Mouse (Mus musculus) limb, embryonic 14.5 days (tissue): Measurements from ENCODE around the gene G0s2. TPM values are rescaled to one million over a fixed set of nuclear protein-coding genes. Genes with fewer than 3 reads are reported as not detected.

ENCODE experiments used
- ATAC-seq: fragments of 200-750 bp; cut with Nextera tagmentation; 2 replicates; pipeline ENCODE4 v1.8.0; 2017; ENCODE audit warnings: low read depth, moderate number of reproducible peaks, moderate TSS enrichment; ENCODE audit not compliant: low FRiP score
- DNase-seq: peaks from one replicate; pipeline ENCODE4 v3.0.0-alpha.2; 2015; ENCODE audit warnings: low spot score
- H3K27ac ChIP-seq: fragments of 300-500 bp; sonication (generic); replicated peaks from 2 replicates; pipeline ENCODE4 v1.5.1; 2014; ENCODE audit warnings: low read depth, mild to moderate bottlenecking, low read length, moderate library complexity, mixed read lengths
- H3K27me3 ChIP-seq: fragments of 300-500 bp; sonication (generic); 2 replicates; pipeline ENCODE4 v1.6.1; 2014; ENCODE audit warnings: low read length, mixed read lengths; ENCODE audit not compliant: control insufficient read depth, insufficient read depth
- H3K36me3 ChIP-seq: fragments of 300-500 bp; sonication (generic); 2 replicates; pipeline ENCODE4 v1.6.1; 2014; ENCODE audit warnings: mild to moderate bottlenecking, low read length, moderate library complexity, mixed read lengths; ENCODE audit not compliant: control insufficient read depth, insufficient read depth
- H3K4me1 ChIP-seq: fragments of 300-500 bp; sonication (generic); 2 replicates; pipeline ENCODE4 v1.6.1; 2014; ENCODE audit warnings: antibody characterized with exemption, low read length, mixed read lengths; ENCODE audit not compliant: control insufficient read depth, insufficient read depth
- H3K4me2 ChIP-seq: fragments of 300-500 bp; sonication (generic); replicated peaks from 2 replicates; pipeline ENCODE4 v1.6.1; 2014; ENCODE audit warnings: low read depth, mild to moderate bottlenecking, low read length, moderate library complexity; ENCODE audit not compliant: severe bottlenecking
- H3K4me3 ChIP-seq: fragments of 300-500 bp; sonication (generic); replicated peaks from 2 replicates; pipeline ENCODE4 v1.5.1; 2014; ENCODE audit warnings: low read length
- H3K9ac ChIP-seq: fragments of 300-500 bp; sonication (generic); 2 replicates; pipeline ENCODE4 v1.6.1; 2014; ENCODE audit warnings: mild to moderate bottlenecking, low read depth, low read length, moderate library complexity; ENCODE audit not compliant: severe bottlenecking
- H3K9me3 ChIP-seq: fragments of 300-500 bp; sonication (generic); 2 replicates; pipeline ENCODE4 v1.6.1; 2016; ENCODE audit warnings: low read length; ENCODE audit not compliant: control insufficient read depth
- POLR2A ChIP-seq: fragments of 200-500 bp; IDR thresholded peaks from 2 replicates; pipeline ENCODE4 v1.8.0; 2012; ENCODE audit warnings: inconsistent platforms, mild to moderate bottlenecking, moderate library complexity, borderline replicate concordance; ENCODE audit not compliant: insufficient read depth, insufficient read length; ENCODE audit errors: extremely low read depth
- WGBS: fragments of 180-500 bp; shearing (Covaris S2); extraction: QIAGEN DNeasy Blood & Tissue Kit; methylation state at CpG from one replicate; pipeline ENCODE4 v1.1.7; 2014; 5-methylcytosine and 5-hydroxymethylcytosine counted together
- polyA plus RNA-seq, 2 experiments: library from polyadenylated mRNA; depleted of rRNA in 1 of 2; stranded (reverse) in 1 of 2; unstranded in 1 of 2; fragments of >200 nt; fragmentation: Nextera tagmentation in 1 of 2; extraction: Ambion mirVana in 1 of 2; gene quantifications; 2 replicates each; pipeline versions ENCODE4 v1.2.1 to v1.2.3; 2012 to 2014

Gene G0s2
- polyA plus RNA-seq, 2 experiments: 31.7 to 44.7 TPM

GRCm38 (mm10) chr1:193278414-193279045 is 5.5 kb upstream of the G0s2 start:
- no peaks in the 10 kb centered on the region for H3K36me3 ChIP-seq
- ATAC-seq: no peak
- H3K4me3 ChIP-seq: no peak overlapping the region
- TF ChIP-seq POLR2A: no peak
- no peak for DNase-seq
- H3K9me3 ChIP-seq: no peaks in the 10 kb centered on the region
- no peak overlapping the region for H3K9ac ChIP-seq
- no peak overlapping the region for H3K4me2 ChIP-seq
- H3K4me1 ChIP-seq: 0 out of 2 replicates have a peak, but pooled peaks cover 3% of the 10 kb centered on the region
- H3K27me3 ChIP-seq: no peaks in the 10 kb centered on the region
- 32% methylated on average over 6 of the region's 6 CpGs for WGBS
- H3K27ac ChIP-seq: no peak overlapping the region

- H3K4me2 ChIP-seq: no peak overlapping the region
- no peak for DNase-seq
- WGBS: 81% methylated on average over 8 of the region's 8 CpGs
- H3K9ac ChIP-seq: no peak overlapping the region
- 0 out of 2 replicates have a peak, but pooled peaks cover 6% of the 10 kb centered on the region for H3K4me1 ChIP-seq
- no peaks in the 10 kb centered on the region for H3K9me3 ChIP-seq
- H3K36me3 ChIP-seq: no peaks in the 10 kb centered on the region
- no peak for TF ChIP-seq POLR2A
- no peak overlapping the region for H3K27ac ChIP-seq
- no peak for ATAC-seq
- H3K4me3 ChIP-seq: no peak overlapping the region
- H3K27me3 ChIP-seq: no peaks in the 10 kb centered on the region
Measured at GRCm38 (mm10) chr1:193274407-193275071, 1.5 kb upstream of the G0s2 start.

- Histone ChIP-seq H3K9me3 (no peaks in the 10 kb centered on the region), H3K4me2 (peak overlapping the region; percentile 69), H3K27ac (peak overlapping the region; percentile 82), H3K4me3 (peak overlapping the region; percentile 41), H3K9ac (peak overlapping the region; percentile 58), H3K27me3 (no peaks in the 10 kb centered on the region), H3K36me3 (no peaks in the 10 kb centered on the region), H3K4me1 (0 out of 2 replicates have a peak, but pooled peaks cover 3% of the 10 kb centered on the region)
- no peak for DNase-seq
- peak; percentile 58 for ATAC-seq
- WGBS: 17% methylated on average over 24 of the region's 24 CpGs
- no peak for TF ChIP-seq POLR2A
Measured at GRCm38 (mm10) chr1:193272137-193272915, 691 bp downstream of the G0s2 start.

GRCm38 (mm10) chr1:193270965-193271763 is 1.9 kb downstream of the G0s2 start:
- no peak overlapping the region for H3K4me3 ChIP-seq
- no peak for DNase-seq
- no peak for ATAC-seq
- H3K4me1 ChIP-seq: 0 out of 2 replicates have a peak, but pooled peaks cover 3% of the 10 kb centered on the region
- WGBS: 35% methylated on average over 6 of the region's 6 CpGs
- H3K36me3 ChIP-seq: no peaks in the 10 kb centered on the region
- H3K4me2 ChIP-seq: no peak overlapping the region
- no peaks in the 10 kb centered on the region for H3K9me3 ChIP-seq
- TF ChIP-seq POLR2A: no peak
- H3K27ac ChIP-seq: no peak overlapping the region
- H3K27me3 ChIP-seq: no peaks in the 10 kb centered on the region
- no peak overlapping the region for H3K9ac ChIP-seq

GRCm38 (mm10) chr1:193265734-193266133 is 7.3 kb downstream of the G0s2 start:
- no peak for TF ChIP-seq POLR2A
- Histone ChIP-seq H3K4me2 (no peak overlapping the region), H3K4me1 (peaks cover 13% of the 10 kb centered on the region), H3K9ac (no peak overlapping the region), H3K36me3 (no peaks in the 10 kb centered on the region), H3K9me3 (no peaks in the 10 kb centered on the region), H3K27ac (no peak overlapping the region), H3K4me3 (no peak overlapping the region), H3K27me3 (no peaks in the 10 kb centered on the region)
- DNase-seq (no peak), ATAC-seq (no peak)
